Mouse (Mus musculus) adrenal gland, adult (tissue): ENCODE measurements around the gene Cabp2.
A peak's percentile ranks its signal among the peaks of the same experiment; 100 is the strongest.
"Not testable (repeated sequence)": the region's sequence is repeated elsewhere in the genome, so short reads cannot be mapped to it uniquely, and the experiment has no call there.

Source experiments
- DNase-seq, 2 experiments: peaks; one replicate each; pipeline ENCODE4 v3.0.0; 2022 to 2023; ENCODE audit warnings: low spot score in 1 of 2; ENCODE audit not compliant: inconsistent age in 2 of 2

Cabp2 gene

DNA sequence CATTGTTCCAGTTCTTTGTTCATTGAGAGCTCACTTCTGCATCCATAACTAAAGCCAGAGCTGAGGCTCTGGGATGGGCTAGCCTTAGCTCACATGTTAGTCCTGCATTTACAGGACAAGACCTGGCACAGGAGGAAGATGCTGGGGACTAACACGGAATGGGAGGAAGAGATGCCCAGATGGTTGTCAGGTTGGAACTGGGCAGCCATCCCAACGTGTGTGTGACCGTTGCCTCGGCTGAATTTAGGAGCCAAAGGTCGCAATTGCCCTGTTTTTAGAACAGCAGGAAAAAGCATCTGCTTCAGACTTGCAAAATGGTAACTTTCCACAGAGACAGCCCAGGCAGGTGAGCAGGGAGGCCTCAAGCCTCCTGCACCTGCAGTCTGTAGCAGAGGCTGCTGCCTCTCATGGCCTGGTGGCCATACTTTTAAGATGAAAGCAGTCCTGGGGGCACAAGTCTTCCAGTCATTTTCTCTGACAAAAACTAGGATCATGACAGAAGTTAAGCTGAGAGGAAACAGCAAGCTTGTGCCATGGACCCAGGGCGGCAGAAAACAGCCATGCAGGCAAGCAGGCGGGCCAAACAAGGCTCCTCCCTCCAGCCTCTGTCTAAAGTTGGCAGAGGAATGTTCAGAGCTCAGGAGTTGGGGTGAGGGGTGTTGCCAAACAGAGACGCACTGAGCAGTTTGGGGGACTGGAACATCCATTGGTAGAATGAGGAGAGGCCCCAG, 26.0 kb upstream of the Cabp2 start:
- no peak for DNase-seq

DNA sequence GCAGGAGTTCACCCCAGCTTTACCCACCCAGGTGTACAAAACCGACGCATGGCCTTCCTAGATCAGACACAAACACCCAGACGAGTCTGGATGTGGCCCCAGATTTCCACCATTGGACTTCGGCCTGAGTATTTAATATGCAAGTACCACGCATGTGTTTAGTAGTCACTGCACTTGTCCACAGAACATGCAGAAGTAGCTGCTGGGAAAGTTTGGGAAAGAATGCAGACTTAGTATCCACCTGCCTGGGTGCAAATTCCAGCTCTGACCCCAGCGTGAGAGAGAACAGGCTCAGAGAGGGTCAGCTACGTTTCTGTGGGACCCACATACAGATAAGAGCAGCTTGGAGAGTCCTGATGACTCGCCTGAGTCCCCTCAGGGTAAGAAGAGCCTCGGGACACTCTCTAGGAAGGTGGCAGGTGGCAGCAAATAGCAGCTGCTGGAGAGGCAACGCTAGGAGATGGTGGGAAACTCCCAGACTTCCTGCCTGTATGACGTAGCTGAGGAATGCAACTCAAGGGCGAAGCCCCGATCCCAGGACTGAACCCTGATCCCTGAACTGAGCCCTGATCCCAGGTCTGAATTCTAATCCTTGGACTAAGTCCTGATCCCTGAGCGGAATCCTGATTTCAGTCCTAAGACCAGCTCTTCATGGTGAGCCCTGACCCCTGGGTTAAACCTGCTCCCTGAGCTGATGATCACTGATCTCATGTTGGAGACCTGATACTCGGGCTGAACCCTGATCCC, 25.3 kb upstream of the Cabp2 start:
- no peak for DNase-seq

DNA sequence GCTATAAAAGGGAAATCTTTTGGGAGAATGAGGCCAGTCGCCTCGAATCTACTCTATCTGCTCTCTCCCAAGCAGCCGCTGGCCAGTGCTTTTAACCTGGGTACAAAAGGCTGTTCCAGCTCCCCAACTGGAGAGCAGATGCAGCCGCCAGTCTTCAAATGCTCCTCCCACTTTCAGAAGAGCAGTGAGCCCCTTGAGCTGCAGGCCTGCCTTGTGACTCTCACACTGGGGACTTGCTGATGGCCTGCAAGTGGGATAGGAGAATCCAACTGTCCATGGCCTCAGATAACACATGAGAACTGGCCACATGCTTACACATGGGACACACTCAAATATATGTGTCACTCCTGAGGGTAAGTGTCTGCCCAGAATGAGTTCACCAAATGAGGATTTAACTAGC, 24.7 kb upstream of the Cabp2 start:
- DNase-seq: peak in 1 of 2 experiments; percentile 22

DNA sequence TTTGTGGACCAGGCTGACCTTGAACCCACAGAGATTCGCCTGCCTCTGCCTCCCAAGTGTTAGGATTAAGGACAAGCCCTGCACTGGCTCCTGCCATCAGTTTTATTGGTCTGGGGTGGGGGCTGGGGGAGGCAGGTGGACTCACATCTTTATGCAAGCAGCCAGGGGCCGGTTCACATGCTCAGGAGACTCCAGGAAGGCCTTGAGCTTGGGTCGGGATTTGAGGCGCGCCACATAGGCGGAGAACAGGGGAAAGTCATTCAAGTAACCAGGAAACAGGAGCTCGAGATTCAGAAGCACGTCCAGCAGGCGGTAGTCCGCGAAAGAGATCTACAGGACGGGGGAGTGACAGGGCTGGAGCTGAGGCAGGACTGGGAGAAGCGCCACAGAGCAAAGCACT, 24.0 kb upstream of the Cabp2 start:
- DNase-seq: no peak

DNA sequence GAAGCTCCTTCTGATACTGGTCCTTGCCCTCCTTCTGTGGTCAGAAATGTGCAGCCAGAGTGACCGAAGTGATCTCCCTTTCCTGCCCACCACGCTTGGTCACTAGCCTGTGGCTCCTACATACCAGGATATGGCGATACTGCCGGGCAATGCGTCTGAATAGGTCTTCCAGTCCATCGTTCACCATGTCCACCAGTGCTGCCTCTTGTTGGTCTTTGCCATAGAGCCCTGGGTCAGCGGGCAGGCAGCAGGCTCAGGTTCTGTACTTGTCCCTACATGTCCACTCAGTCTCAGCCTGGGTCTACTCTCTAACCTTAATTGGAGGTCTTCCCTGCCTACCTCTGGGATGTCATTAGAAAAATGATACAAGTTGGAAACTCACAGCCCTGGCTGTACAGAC, 23.4 kb upstream of the Cabp2 start:
- DNase-seq: no peak

DNA sequence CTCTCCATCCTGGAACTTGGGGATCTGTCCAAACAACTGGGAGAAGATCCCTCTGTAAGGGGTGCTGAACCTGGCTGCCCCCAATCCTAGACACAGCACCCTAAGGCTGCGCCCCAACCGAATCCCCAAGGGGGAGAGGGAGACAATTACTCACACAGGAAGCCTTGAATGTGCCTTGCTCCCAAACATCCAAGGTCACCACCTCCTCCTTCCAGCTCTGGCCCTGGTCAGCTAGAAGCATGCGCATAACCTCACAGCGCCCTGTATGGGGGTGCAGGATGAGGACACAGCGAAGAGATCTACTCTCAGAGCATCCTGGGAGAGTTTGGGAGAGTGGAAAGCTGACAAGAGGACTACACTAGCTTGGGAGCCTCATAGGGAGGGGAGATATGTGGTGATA, 22.8 kb upstream of the Cabp2 start:
- DNase-seq: peak; percentile 68 to 84

DNA sequence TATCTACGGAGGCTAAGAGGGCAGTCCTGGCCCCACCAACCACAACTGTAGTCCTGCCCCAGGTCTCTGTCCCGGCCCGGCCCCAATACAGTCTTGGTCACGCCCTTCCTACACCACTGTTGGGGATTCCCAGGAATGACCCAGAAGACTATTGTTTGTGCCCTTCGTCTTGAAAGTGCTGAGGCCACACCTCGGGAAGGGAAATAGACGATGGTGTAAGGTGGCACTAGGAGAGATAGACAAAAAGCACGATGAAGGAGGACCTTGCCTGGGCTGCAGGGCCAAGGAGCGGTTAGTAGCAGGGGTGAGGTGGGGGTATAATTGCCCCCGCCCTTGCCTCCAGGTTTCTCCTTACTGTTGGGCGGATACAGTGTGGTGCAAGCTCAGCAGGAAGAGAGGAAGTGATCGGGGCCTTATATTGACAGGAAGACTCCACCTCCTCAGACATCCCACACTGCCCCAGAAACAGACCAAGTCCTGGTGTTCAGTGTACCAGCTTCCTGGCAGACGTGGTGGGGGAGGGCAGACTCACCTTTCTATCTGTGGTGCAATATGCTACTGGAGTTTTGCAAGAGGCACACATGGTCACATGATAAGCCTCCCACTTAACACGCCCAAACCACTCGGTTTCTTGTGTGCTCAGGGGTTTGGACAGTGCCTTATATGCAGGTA, 22.2 kb upstream of the Cabp2 start, which contains the start of gene Gstp3:
TSS of gene Gstp3 (minus strand) at position 501 of the 672 bp plus-strand sequence.
- DNase-seq: peak in 1 of 2 experiments; percentile 42

DNA sequence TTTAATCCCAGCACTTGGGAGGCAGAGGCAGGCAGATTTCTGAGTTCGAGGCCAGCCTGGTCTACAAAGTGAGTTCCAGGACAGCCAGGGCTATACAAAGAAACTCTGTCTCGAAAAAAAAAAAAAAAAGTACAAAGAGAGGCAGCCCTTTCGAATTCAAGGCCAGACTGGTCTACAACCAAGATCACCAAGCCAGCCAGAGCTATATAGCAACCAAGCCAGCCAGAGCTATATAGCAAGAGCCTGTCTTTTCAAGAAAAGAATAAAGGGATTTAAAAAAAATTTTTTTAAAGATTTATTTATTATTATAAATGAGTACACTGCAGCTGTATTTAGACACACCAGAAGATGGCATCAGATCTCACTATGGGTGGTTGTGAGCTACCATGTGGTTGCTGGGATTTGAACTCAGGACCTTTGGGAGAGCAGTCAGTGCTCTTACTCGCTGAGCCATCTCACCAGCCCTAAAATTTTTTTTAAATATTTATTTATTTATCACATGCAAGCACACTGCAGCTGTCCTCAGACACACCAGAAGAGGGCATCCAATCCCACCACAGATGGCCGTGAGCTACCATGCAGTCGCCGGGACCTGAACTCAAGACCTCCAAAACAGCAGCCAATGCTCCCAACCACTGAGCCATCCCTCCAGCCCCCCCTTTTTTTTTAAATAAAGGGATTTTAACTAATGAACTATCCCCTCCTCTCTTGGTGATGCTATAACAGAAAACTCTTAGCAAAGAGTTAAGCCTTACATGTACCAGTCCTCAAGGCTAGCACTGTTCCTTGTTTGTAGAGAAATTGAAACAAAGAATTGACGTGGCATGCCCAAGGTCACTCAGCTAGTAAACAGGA, 21.1 kb upstream of the Cabp2 start:
- DNase-seq: not testable (repeated sequence)

DNA sequence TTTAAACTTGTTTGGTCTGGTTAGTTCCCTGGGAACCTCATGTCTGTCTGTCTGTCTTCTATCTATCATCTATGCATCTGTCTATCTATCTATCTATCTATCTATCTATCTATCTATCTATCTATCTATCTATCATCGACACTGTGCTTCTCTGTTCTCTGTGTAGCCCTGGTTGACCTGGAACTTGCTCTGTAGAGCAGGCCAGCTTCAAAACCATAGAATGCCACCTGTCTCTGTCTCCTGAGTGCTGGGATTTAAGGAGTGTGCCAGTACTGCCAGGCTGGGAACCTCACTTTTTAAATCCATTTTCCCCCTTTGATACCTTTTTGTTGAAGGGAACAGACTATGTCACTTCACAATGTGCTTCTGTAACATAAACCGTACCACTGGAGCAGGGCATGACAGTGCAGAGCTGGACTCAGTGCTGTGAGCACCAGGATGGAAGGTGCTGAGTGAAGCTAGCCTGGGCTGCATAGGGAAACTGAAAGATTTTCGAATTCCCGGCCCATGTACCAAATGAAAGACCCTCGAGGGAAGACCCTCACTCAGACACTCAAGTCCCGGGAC, 20.4 kb upstream of the Cabp2 start:
- peak in 1 of 2 experiments; percentile 62 for DNase-seq

DNA sequence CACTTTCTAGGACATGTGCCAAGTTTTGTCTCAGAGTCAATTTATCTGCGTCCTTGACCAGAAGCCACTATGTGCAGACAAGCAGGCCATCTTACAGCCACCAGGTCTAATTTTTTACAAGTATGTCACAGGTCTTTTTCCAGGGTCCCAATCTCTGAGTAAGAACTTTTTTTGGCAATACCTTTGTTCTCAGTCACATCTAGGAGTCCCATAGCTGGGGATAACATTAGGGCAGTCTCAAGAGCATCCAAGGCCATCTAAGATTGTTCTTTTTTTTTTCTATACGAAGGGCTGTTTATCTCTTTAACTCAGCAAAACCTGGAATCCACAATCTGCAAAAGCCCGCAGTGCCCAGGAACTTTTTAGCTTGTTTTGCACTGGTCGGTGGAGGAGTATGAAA, 18.0 kb upstream of the Cabp2 start:
- peak in 1 of 2 experiments; percentile 50 for DNase-seq

DNA sequence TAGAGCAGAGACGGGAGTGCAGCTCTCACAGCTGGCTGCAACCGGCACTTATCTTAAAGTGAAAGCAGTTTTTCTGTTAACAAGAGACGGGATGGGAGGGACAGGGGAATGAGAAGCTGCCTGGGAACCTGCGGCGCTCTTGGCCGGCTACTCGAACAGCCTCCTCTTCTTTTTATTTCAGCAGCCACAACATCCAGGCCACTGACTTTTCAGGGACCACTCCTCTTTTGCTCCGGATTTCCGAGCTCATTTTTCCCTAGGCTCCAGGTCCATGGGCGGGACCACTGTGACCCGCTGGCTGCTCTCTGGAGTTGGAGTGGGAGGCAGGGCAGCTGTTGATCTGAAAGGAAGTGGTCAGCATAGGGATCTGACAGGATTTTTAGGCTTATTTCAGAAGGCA, 16.9 kb upstream of the Cabp2 start:
- peak in 1 of 2 experiments; percentile 52 for DNase-seq

DNA sequence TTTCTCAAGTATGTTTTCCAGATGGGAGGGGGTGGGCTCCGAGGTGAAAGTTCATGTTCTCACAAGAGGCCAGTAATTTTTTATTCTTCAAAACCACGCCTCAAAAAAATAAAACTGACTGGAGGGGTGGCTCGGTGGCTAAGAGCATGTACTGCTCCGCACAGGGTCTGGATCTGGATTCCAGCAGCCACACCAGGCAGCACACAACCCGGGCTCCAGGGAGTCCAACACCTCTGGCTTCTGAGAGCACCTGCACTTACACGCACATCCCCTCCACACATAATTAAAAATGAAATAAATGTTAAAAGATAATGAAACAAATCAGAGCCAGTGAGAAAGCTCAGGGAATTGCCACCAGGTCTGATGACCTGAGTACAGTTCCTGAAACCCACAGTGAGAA, 15.1 kb upstream of the Cabp2 start:
- DNase-seq: peak in 1 of 2 experiments; percentile 32

DNA sequence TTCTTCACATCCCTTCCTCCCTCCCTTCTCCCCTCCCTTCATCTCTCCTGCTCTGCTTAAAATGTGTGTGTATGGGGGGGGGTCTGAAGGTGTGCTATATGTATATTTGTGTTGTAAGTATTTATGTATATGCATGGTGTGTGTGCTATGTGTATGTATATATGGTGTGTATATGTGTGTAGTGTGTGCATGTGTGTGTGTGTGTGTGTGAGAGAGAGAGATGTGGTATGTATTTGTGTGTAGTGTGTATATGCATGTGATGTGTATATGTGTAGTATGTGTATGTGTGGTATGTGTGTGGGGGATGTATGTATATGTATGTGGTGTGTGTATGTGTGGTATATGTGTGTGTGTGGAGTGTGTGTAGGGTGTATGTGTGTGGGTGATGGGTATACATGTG, 14.5 kb upstream of the Cabp2 start:
- DNase-seq: no peak

DNA sequence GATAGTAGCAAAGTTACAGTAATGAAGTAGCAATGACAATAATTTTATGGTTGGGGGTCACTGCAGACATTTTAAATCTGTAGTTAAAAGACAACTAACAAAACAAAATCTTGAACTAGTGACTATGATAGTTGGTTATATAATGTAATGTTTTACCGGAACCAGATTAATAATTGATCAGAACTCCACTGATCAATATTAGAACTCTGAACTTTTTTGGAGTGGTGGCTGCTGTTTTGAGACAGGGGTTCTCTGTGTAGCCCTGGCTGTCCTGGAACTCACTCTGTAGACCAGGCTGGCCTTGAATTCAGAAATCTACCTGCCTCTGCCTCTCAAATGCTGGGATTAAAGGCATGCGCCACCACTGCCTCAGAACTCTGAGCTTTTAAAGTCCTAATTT, 13.1 kb upstream of the Cabp2 start:
- DNase-seq: not testable (repeated sequence)

DNA sequence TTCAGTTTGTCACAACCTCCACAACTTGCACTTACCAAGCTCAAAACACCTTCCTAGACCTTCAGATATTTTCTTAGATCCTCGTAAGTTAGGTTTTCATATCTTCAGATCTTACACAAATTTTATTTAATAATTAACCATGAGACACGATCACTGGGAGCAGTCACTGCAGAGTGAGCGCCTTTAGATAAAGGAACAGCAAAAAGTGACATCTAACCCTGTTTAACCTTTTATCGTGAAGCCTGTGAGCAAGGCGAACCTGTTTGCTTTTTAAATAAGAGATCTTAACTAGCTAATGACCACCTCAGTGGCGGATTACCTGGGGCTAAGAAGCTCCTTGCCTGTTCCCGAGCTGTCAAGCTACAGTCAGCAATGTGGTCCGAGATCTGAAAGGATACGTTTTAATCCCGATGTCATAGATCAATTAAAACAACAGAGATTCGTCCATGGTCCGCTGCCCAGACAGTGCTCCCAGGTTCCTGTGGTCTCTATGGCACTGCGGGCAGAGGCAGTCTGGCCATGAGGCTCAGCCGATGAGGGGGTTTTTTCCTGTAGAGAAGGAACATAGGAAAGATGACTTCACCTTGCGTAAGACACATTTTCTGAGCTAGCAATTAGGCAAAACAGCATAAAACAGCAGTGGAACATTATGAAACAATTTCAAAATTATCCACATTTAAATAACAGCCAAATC, 12.5 kb upstream of the Cabp2 start:
- DNase-seq: no peak

DNA sequence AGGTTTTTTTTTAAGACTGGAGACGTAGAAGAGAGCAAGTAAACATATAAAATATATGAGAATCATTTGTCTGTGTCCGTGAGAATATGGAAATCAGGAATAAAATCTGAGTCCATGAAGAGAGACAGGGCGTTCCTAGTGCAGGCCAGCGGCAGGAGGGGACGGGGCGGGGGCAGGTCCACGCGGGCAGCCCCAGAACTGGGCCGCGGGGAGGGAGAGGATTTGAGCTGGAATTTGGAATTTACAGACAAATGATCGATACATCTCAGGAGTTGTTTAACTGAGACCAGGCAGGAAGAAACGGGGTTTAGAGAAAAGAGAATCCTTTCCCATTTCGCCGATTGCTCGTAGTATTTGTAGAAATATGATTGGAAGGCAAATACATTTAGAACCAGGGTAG, 11.1 kb upstream of the Cabp2 start:
- no peak for DNase-seq

DNA sequence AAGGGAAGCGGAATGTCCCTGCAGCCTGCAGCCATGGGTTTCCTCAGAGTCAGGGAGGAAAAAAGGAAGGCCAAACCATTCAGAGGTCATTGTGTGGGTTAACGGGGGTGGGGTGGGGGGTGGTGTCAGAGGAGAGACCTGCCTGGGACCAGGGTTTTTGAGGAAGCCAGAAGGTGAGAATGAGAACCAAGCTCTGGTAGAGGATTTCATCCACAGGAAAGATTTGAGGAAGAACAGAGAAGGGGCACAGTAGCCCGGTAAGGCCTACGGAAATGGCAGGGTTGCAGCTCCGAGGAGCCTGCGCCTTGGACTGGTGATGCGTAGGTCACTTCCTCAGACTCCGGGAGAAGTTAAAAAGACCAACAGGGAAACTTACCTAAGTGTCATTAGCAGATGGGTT, 10.6 kb upstream of the Cabp2 start:
- DNase-seq: no peak

DNA sequence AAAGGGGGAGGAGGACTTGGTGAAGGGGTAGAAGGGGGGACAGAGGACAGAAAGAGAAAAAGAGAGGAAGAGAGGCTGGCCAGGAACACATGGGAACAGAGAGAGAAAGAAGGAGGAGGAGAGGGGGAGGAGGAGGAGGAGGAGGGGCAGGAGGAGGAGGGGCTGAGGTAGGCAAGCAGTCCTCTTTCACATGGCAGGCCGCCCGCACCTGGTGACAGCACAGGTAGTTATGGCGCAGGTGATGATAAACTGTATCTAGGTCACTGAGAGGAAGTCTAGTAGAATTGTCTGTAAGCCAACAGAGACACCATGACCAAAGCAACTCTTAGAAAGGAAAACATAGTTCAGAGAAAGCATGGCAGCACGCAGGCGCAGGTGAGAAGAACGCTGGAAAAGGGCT, 10.0 kb upstream of the Cabp2 start:
- no peak for DNase-seq

DNA sequence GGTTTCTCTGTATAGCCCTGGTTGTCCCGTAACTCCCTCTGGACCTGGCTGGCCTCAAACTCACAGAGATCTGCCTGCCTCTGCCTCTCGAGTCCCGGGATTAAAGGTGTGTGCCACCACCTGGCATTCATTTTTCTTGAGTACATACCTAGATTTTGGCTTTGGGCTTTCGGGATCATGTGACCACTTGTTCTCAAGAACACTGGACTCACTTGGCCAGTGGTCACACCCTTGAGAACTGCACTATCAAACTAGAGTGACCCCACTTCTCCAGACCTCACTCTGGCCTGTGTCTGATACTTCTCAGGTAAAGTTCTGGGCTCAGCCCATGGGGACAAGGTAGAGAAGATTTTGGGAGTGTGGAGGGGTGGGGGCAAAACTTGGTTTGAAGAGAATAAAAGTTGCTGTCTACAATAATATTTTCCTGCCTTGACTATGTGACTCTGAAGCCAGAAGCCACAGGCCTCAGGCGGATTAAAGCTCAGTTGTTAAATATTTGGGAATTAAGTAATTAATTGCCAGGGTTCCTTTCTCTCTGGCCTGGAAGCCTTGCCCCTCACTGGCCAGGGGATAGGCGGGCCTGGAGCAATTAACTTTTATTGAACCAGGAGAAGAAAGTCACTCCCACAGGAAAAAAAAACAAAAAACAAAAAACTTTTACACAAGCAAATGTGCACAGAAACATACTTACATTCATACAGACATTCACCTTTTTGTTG, 8.5 kb upstream of the Cabp2 start:
- DNase-seq: no peak
